Mouse (Mus musculus) lung, postnatal 0 days (tissue): ENCODE measurements around the gene Gba.

Experiments used
- CTCF ChIP-seq: IDR thresholded peaks from 2 replicates; pipeline ENCODE4 v1.5.1; 2016; ENCODE audit warnings: antibody characterized with exemption, mild to moderate bottlenecking
- EP300 ChIP-seq: IDR thresholded peaks from 2 replicates; pipeline ENCODE4 v1.6.1; 2016; ENCODE audit warnings: antibody characterized with exemption, mild to moderate bottlenecking, control low read depth

GRCm38 (mm10) chr3:89226361-89226760 is 23.6 kb downstream of the Gba start:
- TF ChIP-seq CTCF (no peak), EP300 (no peak)
